Mouse (Mus musculus): Measurements from ENCODE around the gene Nkain2.

DNA sequence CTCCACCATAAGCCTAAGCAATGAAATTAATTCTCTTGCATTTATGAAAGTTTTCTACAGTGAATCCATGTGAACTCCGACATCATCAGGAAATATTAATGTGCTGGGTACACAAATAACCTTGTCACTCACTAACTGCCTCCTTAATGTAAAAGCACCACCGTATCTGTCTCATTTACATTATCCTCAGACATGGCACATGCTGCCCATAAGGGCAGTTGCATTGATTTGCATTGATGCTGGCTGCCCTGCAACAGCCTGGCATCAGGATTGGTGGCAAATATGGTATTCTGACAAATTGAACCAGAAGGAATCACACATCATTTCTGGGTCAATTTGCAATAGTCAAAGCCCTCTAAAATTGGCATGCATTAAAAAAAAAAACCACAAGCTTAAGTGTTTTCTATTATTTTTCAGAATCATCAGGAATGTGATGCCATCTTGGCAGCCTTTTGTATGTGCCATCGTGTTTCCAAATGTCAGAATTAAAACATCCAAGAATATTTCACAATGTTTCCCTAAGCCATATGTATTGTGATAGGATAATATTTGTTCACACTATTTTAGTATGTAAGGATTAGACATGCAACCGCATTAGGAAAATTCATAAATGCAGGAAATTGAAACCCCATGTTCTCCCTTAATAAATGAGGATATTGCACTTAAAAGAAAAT lies 74.9 kb downstream of the Nkain2 start:
- TF ChIP-seq CTCF (conservative IDR thresholded peaks at IDR 0.05 in 1 of 2, IDR thresholded peaks at IDR 0.05 in 1 of 2; ENCODE audit: low read depth in 2 of 2, low read length in 2 of 2) = no peak
- no peak for TF ChIP-seq RCOR1 (conservative IDR thresholded peaks at IDR 0.05; ENCODE audit: low read depth, low read length)
- TF ChIP-seq POLR2A (IDR thresholded peaks at IDR 0.05; ENCODE audit: low read depth, low read length) = no peak

Measured in CH12.LX (cell line).